Mouse (Mus musculus) CH12.LX (cell line): ENCODE measurements around the gene Ppp1r11. TPM values are rescaled to one million over a fixed set of nuclear protein-coding genes. Genes with fewer than 3 reads are reported as not detected.

Experiments used
- DNase-seq: peaks from one replicate; pipeline ENCODE4 v3.0.0-alpha.2; 2013; ENCODE audit errors: extremely low read depth
- H3K27ac ChIP-seq: 2 replicates; pipeline ENCODE4 v1.5.1; 2012; ENCODE audit warnings: low read depth, mild to moderate bottlenecking, control low read depth, moderate library complexity; ENCODE audit not compliant: insufficient read depth
- H3K27me3 ChIP-seq: replicated peaks from 2 replicates; pipeline ENCODE3; 2012; ENCODE audit warnings: inconsistent platforms
- H3K36me3 ChIP-seq, 2 experiments: replicated peaks in 1 of 2; 2 replicates each; pipeline versions ENCODE3 to v1.6.1; 2012; ENCODE audit warnings: inconsistent platforms in 1 of 2, low read length in 1 of 2, mild to moderate bottlenecking in 1 of 2, mixed read lengths in 1 of 2, moderate library complexity in 1 of 2; ENCODE audit not compliant: control insufficient read depth in 1 of 2, insufficient read depth in 1 of 2
- H3K4me1 ChIP-seq, 2 experiments: 2 replicates each; pipeline ENCODE4 v1.6.1; 2012; ENCODE audit warnings: inconsistent platforms in 1 of 2, moderate library complexity in 1 of 2; ENCODE audit not compliant: insufficient read depth in 2 of 2, control insufficient read depth in 1 of 2
- H3K4me2 ChIP-seq: 2 replicates; pipeline ENCODE4 v1.6.1; 2012; ENCODE audit warnings: low read depth, mild to moderate bottlenecking, control low read depth; ENCODE audit not compliant: poor library complexity, insufficient read depth, severe bottlenecking
- H3K4me3 ChIP-seq, 3 experiments: fragments of 150-350 bp in 1 of 3; sonication (generic) in 1 of 3; replicated peaks in 1 of 3; 2 replicates each; pipeline versions ENCODE3 to v1.5.1; 2011 to 2012; ENCODE audit warnings: low read depth in 2 of 3, low read length in 2 of 3, mild to moderate bottlenecking in 2 of 3, moderate library complexity in 2 of 3, control low read depth in 1 of 3, improper control_type of control experiment in 1 of 3, inconsistent platforms in 1 of 3, mixed read lengths in 1 of 3; ENCODE audit not compliant: poor library complexity in 1 of 3
- H3K79me2 ChIP-seq: replicated peaks from 2 replicates; pipeline ENCODE4 v1.6.1; 2012; ENCODE audit warnings: mild to moderate bottlenecking, moderate library complexity; ENCODE audit not compliant: control insufficient read depth, poor library complexity, insufficient read depth, severe bottlenecking; ENCODE audit errors: extremely low read depth
- H3K9ac ChIP-seq: 2 replicates; pipeline ENCODE4 v1.6.1; 2012; ENCODE audit warnings: low read depth, mild to moderate bottlenecking, control low read depth, moderate library complexity; ENCODE audit not compliant: insufficient read depth
- H3K9me3 ChIP-seq: replicated peaks from 2 replicates; pipeline ENCODE3; 2012; ENCODE audit warnings: low read length, inconsistent platforms, mixed read lengths
- CHD1 ChIP-seq: IDR thresholded peaks from 2 replicates; pipeline ENCODE4 v1.6.1; 2012; ENCODE audit warnings: low read depth, low read length, improper control_type of control experiment, inconsistent platforms
- ELF1 ChIP-seq: IDR thresholded peaks from 2 replicates; pipeline ENCODE4 v1.6.1; 2014; ENCODE audit warnings: low read depth, mild to moderate bottlenecking, inconsistent platforms, low read length, improper control_type of control experiment
- EP300 ChIP-seq: IDR thresholded peaks from 2 replicates; pipeline ENCODE4 v1.6.1; 2011; ENCODE audit warnings: low read length, improper control_type of control experiment
- MAZ ChIP-seq: IDR thresholded peaks from 2 replicates; pipeline ENCODE4 v1.6.1; 2012; ENCODE audit warnings: low read depth, mild to moderate bottlenecking, inconsistent platforms, low read length, improper control_type of control experiment, moderate library complexity
- MEF2A ChIP-seq: IDR thresholded peaks from 2 replicates; pipeline ENCODE4 v1.6.1; 2014; ENCODE audit warnings: low read depth, mild to moderate bottlenecking, inconsistent platforms, low read length, improper control_type of control experiment, borderline replicate concordance
- MYC ChIP-seq: IDR thresholded peaks from 2 replicates; pipeline ENCODE4 v1.6.1; 2011; ENCODE audit warnings: low read depth, mild to moderate bottlenecking, improper control_type of control experiment, low read length
- RCOR1 ChIP-seq: conservative IDR thresholded peaks from 2 replicates; pipeline ENCODE4 v1.6.1; 2012; ENCODE audit warnings: low read depth, mild to moderate bottlenecking, inconsistent platforms, low read length, improper control_type of control experiment
- SIN3A ChIP-seq: IDR thresholded peaks from 2 replicates; pipeline ENCODE4 v1.6.1; 2012; ENCODE audit warnings: low read length, improper control_type of control experiment, inconsistent platforms
- SMC3 ChIP-seq: IDR thresholded peaks from 2 replicates; pipeline ENCODE4 v1.6.1; 2011; ENCODE audit warnings: low read depth, low read length, improper control_type of control experiment
- TBP ChIP-seq: conservative IDR thresholded peaks from 2 replicates; pipeline ENCODE4 v1.6.1; 2011; ENCODE audit warnings: low read depth, low read length, improper control_type of control experiment
- TCF12 ChIP-seq: IDR thresholded peaks from 2 replicates; pipeline ENCODE4 v1.6.1; 2014; ENCODE audit warnings: low read depth, mild to moderate bottlenecking, inconsistent platforms, low read length, improper control_type of control experiment
- UBTF ChIP-seq: IDR thresholded peaks from 2 replicates; pipeline ENCODE4 v1.6.1; 2012; ENCODE audit warnings: low read depth, mild to moderate bottlenecking, inconsistent platforms, low read length, improper control_type of control experiment, moderate library complexity
- USF1 ChIP-seq: IDR thresholded peaks from 2 replicates; pipeline ENCODE4 v1.6.1; 2014; ENCODE audit warnings: low read depth, mild to moderate bottlenecking, inconsistent platforms, low read length, improper control_type of control experiment
- USF2 ChIP-seq: conservative IDR thresholded peaks from 2 replicates; pipeline ENCODE4 v1.6.1; 2011; ENCODE audit warnings: low read depth, low read length, improper control_type of control experiment
- dilution Hi-C: fragments of 300-500 bp; cut with MboI; formaldehyde crosslinking; loops from 2 replicates; pipeline ENCODE4 v1.14.3; 2020; ENCODE audit warnings: low sequenced_read_pairs; ENCODE audit not compliant: extremely low pct_unique_long_range_greater_than_20kb, extremely low pct_ligation_motif_present
- in situ Hi-C: fragments of 300-500 bp; cut with MboI; formaldehyde crosslinking; loops from 3 replicates; pipeline ENCODE4 v1.14.3; 2019; ENCODE audit warnings: low sequenced_read_pairs, low pct_ligation_motif_present, low pct_unique_long_range_greater_than_20kb, mixed read lengths
- polyA plus RNA-seq: library from polyadenylated mRNA; unstranded; fragments of >175 nt; gene quantifications from 2 replicates; pipeline ENCODE4 v1.2.1, GENCODE M21; 2012; ENCODE audit warnings: low read depth; ENCODE audit not compliant: insufficient read length
- total RNA-seq, 2 experiments: library from RNA; depleted of rRNA; stranded (reverse); fragments of 300-350 nt in 1 of 2; fragments of >200 nt in 1 of 2; gene quantifications; 2 replicates each; pipeline ENCODE4 v1.2.3; 2012 to 2014

Ppp1r11 gene
- total and polyA plus RNA-seq, 3 experiments = 120 to 238 (median 209) TPM

- Histone ChIP-seq H3K4me2 (no peak overlapping the region), H3K27ac (no peak overlapping the region), H3K9me3 (no peaks in the 10 kb centered on the region), H3K79me2 (peaks cover 20% of the 10 kb centered on the region), H3K9ac (no peak overlapping the region), H3K36me3 (peaks cover 16 to 48% of the 10 kb centered on the region in 2 experiments), H3K4me1 (peaks cover 0 to 8% of the 10 kb centered on the region in 2 experiments; a peak in 2 of 4 replicates), H3K27me3 (no peaks in the 10 kb centered on the region), H3K4me3 (no peak overlapping the region)
- TF ChIP-seq SIN3A (no peak), ELF1 (no peak), MAZ (no peak), CHD1 (no peak), USF1 (no peak), TBP (no peak), MYC (no peak), TCF12 (no peak), EP300 (no peak)
- no peak for DNase-seq
- in situ Hi-C loops = no loop called here
- dilution Hi-C loops = no loop called here
Measured at GRCm38 (mm10) chr17:36949265-36949664, 2.3 kb downstream of the Ppp1r11 start.

- Histone ChIP-seq H3K27ac (no peak overlapping the region), H3K4me1 (peaks cover 0 to 8% of the 10 kb centered on the region in 2 experiments; a peak in 2 of 4 replicates), H3K79me2 (peaks cover 20% of the 10 kb centered on the region), H3K27me3 (no peaks in the 10 kb centered on the region)
- dilution Hi-C loops = no loop called here
- no peak for TF ChIP-seq USF2
- no peak for TF ChIP-seq SMC3
- TF ChIP-seq RCOR1 = no peak
- no peak for TF ChIP-seq UBTF
- no peak for TF ChIP-seq MEF2A
- TF ChIP-seq EP300 = no peak
- TF ChIP-seq, all 38 proteins: peak for 0
- no peak for DNase-seq
- Histone ChIP-seq H3K4me3 (no peak overlapping the region), H3K9ac (no peak overlapping the region), H3K36me3 (peaks cover 13 to 40% of the 10 kb centered on the region in 2 experiments), H3K9me3 (no peaks in the 10 kb centered on the region), H3K4me2 (no peak overlapping the region)
- in situ Hi-C loops = no loop called here
Measured at GRCm38 (mm10) chr17:36948286-36948685, 3.3 kb downstream of the Ppp1r11 start.
